Mouse (Mus musculus) hindbrain, embryonic 16.5 days (tissue): ENCODE data around the gene Scamp4. TPM values are rescaled to one million over a fixed set of nuclear protein-coding genes. Genes with fewer than 3 reads are reported as not detected.
A peak's percentile ranks its signal among the peaks of the same experiment; 100 is the strongest.

Experiments
- ATAC-seq: fragments of 200-750 bp; cut with Nextera tagmentation; 2 replicates; pipeline ENCODE4 v1.8.0; 2017; ENCODE audit warnings: moderate TSS enrichment, moderate library complexity
- H3K27ac ChIP-seq: fragments of 300-500 bp; sonication (generic); 2 replicates; pipeline ENCODE4 v1.5.1; 2014; ENCODE audit warnings: low read depth, mild to moderate bottlenecking, control low read depth, low read length, moderate library complexity
- H3K27me3 ChIP-seq: fragments of 300-500 bp; sonication (generic); replicated peaks from 2 replicates; pipeline ENCODE4 v1.6.1; 2014; ENCODE audit warnings: low read length; ENCODE audit not compliant: control insufficient read depth, insufficient read depth
- H3K36me3 ChIP-seq: fragments of 300-500 bp; sonication (generic); 2 replicates; pipeline ENCODE4 v1.6.1; 2014; ENCODE audit warnings: mild to moderate bottlenecking, low read length, moderate library complexity, mixed read lengths; ENCODE audit not compliant: control insufficient read depth, insufficient read depth
- H3K4me1 ChIP-seq: fragments of 300-500 bp; sonication (generic); 2 replicates; pipeline ENCODE4 v1.6.1; 2014; ENCODE audit warnings: low read depth, low read length; ENCODE audit not compliant: control insufficient read depth, insufficient read depth
- H3K4me2 ChIP-seq: fragments of 300-500 bp; sonication (generic); 2 replicates; pipeline ENCODE4 v1.6.1; 2014; ENCODE audit warnings: mild to moderate bottlenecking, low read length, control low read depth, moderate library complexity
- H3K4me3 ChIP-seq: fragments of 300-500 bp; sonication (generic); 2 replicates; pipeline ENCODE4 v1.5.1; 2014; ENCODE audit warnings: mild to moderate bottlenecking, low read length, control low read depth, moderate library complexity
- H3K9ac ChIP-seq: fragments of 300-500 bp; sonication (generic); 2 replicates; pipeline ENCODE4 v1.6.1; 2014; ENCODE audit warnings: low read depth, mild to moderate bottlenecking, control low read depth, low read length, moderate library complexity
- H3K9me3 ChIP-seq: fragments of 300-500 bp; sonication (generic); 2 replicates; pipeline ENCODE4 v1.6.1; 2014; ENCODE audit warnings: mild to moderate bottlenecking, low read length, moderate library complexity; ENCODE audit not compliant: control insufficient read depth
- WGBS: fragments of 180-500 bp; shearing (Covaris S2); extraction: QIAGEN DNeasy Blood & Tissue Kit; methylation state at CpG from one replicate; pipeline ENCODE4 v1.1.7; 2014; 5-methylcytosine and 5-hydroxymethylcytosine counted together
- polyA plus RNA-seq: library from polyadenylated mRNA; unstranded; fragments of >200 nt; fragmentation: Nextera tagmentation; extraction: Ambion mirVana; gene quantifications from 2 replicates; pipeline ENCODE4 v1.2.1, GENCODE M21; 2015

The Scamp4 gene
- polyA plus RNA-seq, 1 experiment from 2014 or later, result 73.6 TPM

GRCm38 (mm10) chr10:80568876-80569275 lies 33.8 kb upstream of the Scamp4 start:
- 92% methylated on average over 29 of the region's 29 CpGs for WGBS
- Histone ChIP-seq H3K27me3 (no peaks in the 10 kb centered on the region), H3K4me2 (no peak overlapping the region), H3K9ac (no peak overlapping the region), H3K4me3 (no peak overlapping the region), H3K4me1 (peaks cover 34% of the 10 kb centered on the region), H3K27ac (no peak overlapping the region), H3K9me3 (no peaks in the 10 kb centered on the region), H3K36me3 (peaks cover 6% of the 10 kb centered on the region; the same call in 1 of the 2 replicates)
- no peak for ATAC-seq

GRCm38 (mm10) chr10:80569664-80570066 lies 33.0 kb upstream of the Scamp4 start:
- Histone ChIP-seq H3K4me1 (peaks cover 41% of the 10 kb centered on the region), H3K4me3 (no peak overlapping the region), H3K4me2 (no peak overlapping the region), H3K27me3 (no peaks in the 10 kb centered on the region), H3K9ac (no peak overlapping the region), H3K9me3 (no peaks in the 10 kb centered on the region), H3K36me3 (peaks cover 6% of the 10 kb centered on the region; the same call in 1 of the 2 replicates), H3K27ac (no peak overlapping the region)
- 38% methylated on average over 10 of the region's 10 CpGs for WGBS
- ATAC-seq, result no peak

GRCm38 (mm10) chr10:80570419-80570818 lies 32.3 kb upstream of the Scamp4 start:
- peak overlapping the region; percentile 49; the same call in 1 of the 2 replicates for H3K4me2 ChIP-seq
- ATAC-seq, result no peak
- H3K9ac ChIP-seq, result peak overlapping the region; percentile 54
- peaks cover 6% of the 10 kb centered on the region; the same call in 1 of the 2 replicates for H3K36me3 ChIP-seq
- H3K9me3 ChIP-seq, result no peaks in the 10 kb centered on the region
- WGBS, result 89% methylated on average over 10 of the region's 10 CpGs
- peaks cover 47% of the 10 kb centered on the region for H3K4me1 ChIP-seq
- H3K27ac ChIP-seq, result peak overlapping the region; percentile 44
- H3K4me3 ChIP-seq, result no peak overlapping the region
- H3K27me3 ChIP-seq, result no peaks in the 10 kb centered on the region

GRCm38 (mm10) chr10:80570871-80571836 lies 31.5 kb upstream of the Scamp4 start:
- H3K9ac ChIP-seq, result peak overlapping the region; percentile 54
- peak; percentile 37; the same call in 1 of the 2 replicates for ATAC-seq
- H3K4me2 ChIP-seq, result peak overlapping the region; percentile 49
- H3K36me3 ChIP-seq, result peaks cover 6% of the 10 kb centered on the region; the same call in 1 of the 2 replicates
- peaks cover 55% of the 10 kb centered on the region for H3K4me1 ChIP-seq
- H3K27ac ChIP-seq, result peak overlapping the region; percentile 44
- H3K27me3 ChIP-seq, result no peaks in the 10 kb centered on the region
- no peaks in the 10 kb centered on the region for H3K9me3 ChIP-seq
- peak overlapping the region; percentile 14; the same call in 1 of the 2 replicates for H3K4me3 ChIP-seq
- WGBS, result 19% methylated on average over 30 of the region's 30 CpGs

- Histone ChIP-seq H3K9me3 (no peaks in the 10 kb centered on the region), H3K27ac (no peak overlapping the region), H3K4me2 (no peak overlapping the region), H3K9ac (no peak overlapping the region), H3K4me3 (no peak overlapping the region), H3K4me1 (peaks cover 43% of the 10 kb centered on the region), H3K27me3 (no peaks in the 10 kb centered on the region), H3K36me3 (peaks cover 6% of the 10 kb centered on the region; the same call in 1 of the 2 replicates)
- no peak for ATAC-seq
- WGBS, result 78% methylated on average over 2 of the region's 2 CpGs
These were observed 30.2 kb upstream of the Scamp4 start for GRCm38 (mm10) chr10:80572477-80572876.

- H3K27ac ChIP-seq, result peak overlapping the region; percentile 17; the same call in 1 of the 2 replicates
- H3K27me3 ChIP-seq, result no peaks in the 10 kb centered on the region
- 51% methylated on average over 9 of the region's 9 CpGs for WGBS
- no peaks in the 10 kb centered on the region; the same call in 1 of the 2 replicates for H3K36me3 ChIP-seq
- no peaks in the 10 kb centered on the region for H3K9me3 ChIP-seq
- H3K4me3 ChIP-seq, result no peak overlapping the region
- ATAC-seq, result no peak
- H3K4me2 ChIP-seq, result peak overlapping the region; percentile 21
- H3K9ac ChIP-seq, result peak overlapping the region; percentile 27; the same call in 1 of the 2 replicates
- peaks cover 53% of the 10 kb centered on the region for H3K4me1 ChIP-seq
These were observed 28.7 kb upstream of the Scamp4 start for GRCm38 (mm10) chr10:80573944-80574343.

GRCm38 (mm10) chr10:80574896-80575295 lies 27.8 kb upstream of the Scamp4 start:
- no peaks in the 10 kb centered on the region for H3K9me3 ChIP-seq
- H3K4me1 ChIP-seq, result peaks cover 51% of the 10 kb centered on the region
- no peaks in the 10 kb centered on the region for H3K36me3 ChIP-seq
- no peak for ATAC-seq
- no peaks in the 10 kb centered on the region for H3K27me3 ChIP-seq
- 78% methylated on average over 3 of the region's 3 CpGs for WGBS
- peak overlapping the region; percentile 94 for H3K4me2 ChIP-seq
- no peak overlapping the region for H3K27ac ChIP-seq
- H3K9ac ChIP-seq, result 0 out of 2 replicates have a peak overlapping the region, but pooled peaks have one; percentile 8
- H3K4me3 ChIP-seq, result no peak overlapping the region

GRCm38 (mm10) chr10:80575925-80576324 lies 26.7 kb upstream of the Scamp4 start:
- peak overlapping the region; percentile 94 for H3K4me2 ChIP-seq
- H3K27ac ChIP-seq, result no peak overlapping the region
- H3K9ac ChIP-seq, result peak overlapping the region; percentile 90
- ATAC-seq, result no peak
- H3K27me3 ChIP-seq, result no peaks in the 10 kb centered on the region
- peak overlapping the region; percentile 91 for H3K4me3 ChIP-seq
- H3K4me1 ChIP-seq, result peaks cover 45% of the 10 kb centered on the region
- no peaks in the 10 kb centered on the region for H3K9me3 ChIP-seq
- WGBS, result 12% methylated on average over 17 of the region's 17 CpGs
- H3K36me3 ChIP-seq, result no peaks in the 10 kb centered on the region
